Mouse (Mus musculus) MEL (cell line): ENCODE results near the gene P2rx7. TPM values are rescaled to one million over a fixed set of nuclear protein-coding genes. Genes with fewer than 3 reads are reported as not detected.

Source experiments
- DNase-seq: peaks from one replicate; pipeline ENCODE4 v3.0.0; 2011; ENCODE audit warnings: low read depth, low spot score
- H3K27ac ChIP-seq: 2 replicates; pipeline ENCODE4 v1.5.1; 2012; ENCODE audit warnings: low read depth, mild to moderate bottlenecking, control low read depth, low read length, moderate library complexity; ENCODE audit not compliant: control insufficient read depth
- H3K27me3 ChIP-seq, 2 experiments: fragments of 150-350 bp in 1 of 2; sonication (generic) in 1 of 2; 2 replicates each; pipeline ENCODE4 v1.6.1; 2012; ENCODE audit warnings: low read length in 2 of 2, mild to moderate bottlenecking in 2 of 2, improper control_type of control experiment in 1 of 2, moderate library complexity in 1 of 2; ENCODE audit not compliant: insufficient read depth in 2 of 2, control insufficient read depth in 1 of 2
- H3K36me3 ChIP-seq, 2 experiments: 2 replicates each; pipeline ENCODE4 v1.6.1; 2012 to 2014; ENCODE audit warnings: low read length in 2 of 2, improper control_type of control experiment in 1 of 2, inconsistent platforms in 1 of 2, mild to moderate bottlenecking in 1 of 2; ENCODE audit not compliant: insufficient read depth in 2 of 2, control insufficient read depth in 1 of 2
- H3K4me1 ChIP-seq, 2 experiments: fragments of 150-350 bp in 1 of 2; sonication (generic) in 1 of 2; 2 replicates each; pipeline ENCODE4 v1.6.1; 2012; ENCODE audit warnings: low read length in 2 of 2, improper control_type of control experiment in 1 of 2, mild to moderate bottlenecking in 1 of 2; ENCODE audit not compliant: insufficient read depth in 2 of 2, control insufficient read depth in 1 of 2
- H3K4me3 ChIP-seq, 2 experiments: fragments of 150-350 bp in 1 of 2; sonication (generic) in 1 of 2; 2 replicates each; pipeline ENCODE4 v1.5.1; 2012; ENCODE audit warnings: low read depth in 2 of 2, low read length in 2 of 2, mild to moderate bottlenecking in 2 of 2, moderate library complexity in 2 of 2, control low read depth in 1 of 2, improper control_type of control experiment in 1 of 2; ENCODE audit not compliant: control insufficient read depth in 1 of 2, insufficient read depth in 1 of 2
- H3K79me2 ChIP-seq: 2 replicates; pipeline ENCODE4 v1.6.1; 2012; ENCODE audit warnings: mild to moderate bottlenecking, low read length, moderate library complexity; ENCODE audit not compliant: control insufficient read depth, poor library complexity, insufficient read depth
- H3K9ac ChIP-seq: 2 replicates; pipeline ENCODE4 v1.6.1; 2012; ENCODE audit warnings: low read depth, mild to moderate bottlenecking, control low read depth, low read length, moderate library complexity; ENCODE audit not compliant: control insufficient read depth, poor library complexity, severe bottlenecking
- H3K9me3 ChIP-seq: fragments of 150-350 bp; sonication (generic); replicated peaks from 2 replicates; pipeline ENCODE4 v1.6.1; 2012; ENCODE audit warnings: mild to moderate bottlenecking, low read length, improper control_type of control experiment, moderate library complexity; ENCODE audit not compliant: insufficient read depth
- BHLHE40 ChIP-seq: IDR thresholded peaks from 2 replicates; pipeline ENCODE4 v1.6.1; 2012; ENCODE audit warnings: low read depth, mild to moderate bottlenecking, inconsistent platforms, low read length, improper control_type of control experiment, borderline replicate concordance
- CHD2 ChIP-seq: IDR thresholded peaks from 2 replicates; pipeline ENCODE4 v1.6.1; 2011; ENCODE audit warnings: low read length, improper control_type of control experiment
- CTCF ChIP-seq, 3 experiments: IDR thresholded peaks in 2 of 3; conservative IDR thresholded peaks in 1 of 3; 2 replicates each; pipeline ENCODE4 v1.5.1; 2011 to 2012; ENCODE audit warnings: low read length in 3 of 3, low read depth in 2 of 3, mild to moderate bottlenecking in 2 of 3, improper control_type of control experiment in 1 of 3, inconsistent platforms in 1 of 3, mixed read lengths in 1 of 3, moderate library complexity in 1 of 3; ENCODE audit not compliant: control insufficient read depth in 1 of 3, insufficient read depth in 1 of 3, poor library complexity in 1 of 3, severe bottlenecking in 1 of 3
- E2F4 ChIP-seq: IDR thresholded peaks from 2 replicates; pipeline ENCODE4 v1.6.1; 2011; ENCODE audit warnings: low read depth, low read length, improper control_type of control experiment, borderline replicate concordance
- ELF1 ChIP-seq: IDR thresholded peaks from 2 replicates; pipeline ENCODE4 v1.6.1; 2014; ENCODE audit warnings: low read depth, mild to moderate bottlenecking, inconsistent platforms, low read length, improper control_type of control experiment, moderate library complexity
- GABPA ChIP-seq: IDR thresholded peaks from 2 replicates; pipeline ENCODE4 v1.6.1; 2012; ENCODE audit warnings: low read depth, mild to moderate bottlenecking, inconsistent platforms, low read length, improper control_type of control experiment, moderate library complexity
- JUND ChIP-seq: IDR thresholded peaks from 2 replicates; pipeline ENCODE4 v1.6.1; 2011; ENCODE audit warnings: low read depth, mild to moderate bottlenecking, improper control_type of control experiment, low read length
- MAFK ChIP-seq: IDR thresholded peaks from 2 replicates; pipeline ENCODE4 v1.6.1; 2011; ENCODE audit warnings: low read depth, mild to moderate bottlenecking, low read length, improper control_type of control experiment, borderline replicate concordance
- MXI1 ChIP-seq: IDR thresholded peaks from 2 replicates; pipeline ENCODE4 v1.6.1; 2011; ENCODE audit warnings: mild to moderate bottlenecking, low read depth, low read length, improper control_type of control experiment
- NELFE ChIP-seq: IDR thresholded peaks from 2 replicates; pipeline ENCODE4 v1.6.1; 2011; ENCODE audit warnings: low read depth, low read length, improper control_type of control experiment
- NRF1 ChIP-seq: IDR thresholded peaks from 2 replicates; pipeline ENCODE4 v1.6.1; 2014; ENCODE audit warnings: low read depth, mild to moderate bottlenecking, inconsistent platforms, low read length, improper control_type of control experiment, moderate library complexity; ENCODE audit not compliant: poor library complexity, insufficient read depth, severe bottlenecking
- POLR2A ChIP-seq, 2 experiments: IDR thresholded peaks; 2 replicates each; pipeline ENCODE4 v1.6.1; 2011 to 2012; ENCODE audit warnings: low read length in 2 of 2, mild to moderate bottlenecking in 2 of 2, control low read depth in 1 of 2, improper control_type of control experiment in 1 of 2, low read depth in 1 of 2, moderate library complexity in 1 of 2; ENCODE audit not compliant: control insufficient read depth in 1 of 2, insufficient read depth in 1 of 2, poor library complexity in 1 of 2
- POLR2AphosphoS5 ChIP-seq: IDR thresholded peaks from 2 replicates; pipeline ENCODE4 v1.6.1; 2012; ENCODE audit warnings: low read depth, borderline replicate concordance, mild to moderate bottlenecking, inconsistent platforms, low read length, moderate library complexity, mixed read lengths
- SIN3A ChIP-seq: IDR thresholded peaks from 2 replicates; pipeline ENCODE4 v1.6.1; 2012; ENCODE audit warnings: low read length, improper control_type of control experiment, inconsistent platforms
- TBP ChIP-seq: IDR thresholded peaks from 2 replicates; pipeline ENCODE4 v1.8.0; 2011; ENCODE audit warnings: low read depth, low read length, improper control_type of control experiment
- UBTF ChIP-seq: IDR thresholded peaks from 2 replicates; pipeline ENCODE4 v1.6.1; 2012; ENCODE audit warnings: low read depth, mild to moderate bottlenecking, inconsistent platforms, low read length, improper control_type of control experiment, moderate library complexity, borderline replicate concordance; ENCODE audit not compliant: insufficient read depth
- USF1 ChIP-seq: IDR thresholded peaks from 2 replicates; pipeline ENCODE4 v1.6.1; 2014; ENCODE audit warnings: low read depth, mild to moderate bottlenecking, inconsistent platforms, low read length, improper control_type of control experiment, moderate library complexity
- USF2 ChIP-seq, 2 experiments: IDR thresholded peaks; 2 replicates each; pipeline ENCODE4 v1.6.1; 2011 to 2012; ENCODE audit warnings: improper control_type of control experiment in 2 of 2, low read length in 2 of 2, borderline replicate concordance in 1 of 2, inconsistent platforms in 1 of 2, low read depth in 1 of 2, mild to moderate bottlenecking in 1 of 2; ENCODE audit not compliant: insufficient read depth in 1 of 2
- ZC3H11A ChIP-seq: IDR thresholded peaks from 2 replicates; pipeline ENCODE4 v1.6.1; 2012; ENCODE audit warnings: low read depth, mild to moderate bottlenecking, inconsistent platforms, low read length, improper control_type of control experiment
- ZNF384 ChIP-seq: IDR thresholded peaks from 2 replicates; pipeline ENCODE4 v1.6.1; 2012; ENCODE audit warnings: low read depth, mild to moderate bottlenecking, inconsistent platforms, low read length, improper control_type of control experiment
- polyA plus RNA-seq, 2 experiments: library from polyadenylated mRNA; stranded (reverse) in 1 of 2; unstranded in 1 of 2; fragments of >175 nt in 1 of 2; fragments of >200 nt in 1 of 2; gene quantifications; 2 replicates each; pipeline versions ENCODE4 v1.2.1 to v1.2.4; 2012; ENCODE audit warnings: low replicate concordance in 2 of 2, low read depth in 1 of 2; ENCODE audit not compliant: insufficient read length in 2 of 2, insufficient read depth in 1 of 2, missing spikeins in 1 of 2
- total RNA-seq: library from RNA; depleted of rRNA; stranded (reverse); fragments of 300-350 nt; gene quantifications from 2 replicates; pipeline ENCODE4 v1.2.3, GENCODE M21; 2012

Gene P2rx7
- total and polyA plus RNA-seq, 3 experiments, result 29.3 to 254 (median 40.8) TPM

DNA sequence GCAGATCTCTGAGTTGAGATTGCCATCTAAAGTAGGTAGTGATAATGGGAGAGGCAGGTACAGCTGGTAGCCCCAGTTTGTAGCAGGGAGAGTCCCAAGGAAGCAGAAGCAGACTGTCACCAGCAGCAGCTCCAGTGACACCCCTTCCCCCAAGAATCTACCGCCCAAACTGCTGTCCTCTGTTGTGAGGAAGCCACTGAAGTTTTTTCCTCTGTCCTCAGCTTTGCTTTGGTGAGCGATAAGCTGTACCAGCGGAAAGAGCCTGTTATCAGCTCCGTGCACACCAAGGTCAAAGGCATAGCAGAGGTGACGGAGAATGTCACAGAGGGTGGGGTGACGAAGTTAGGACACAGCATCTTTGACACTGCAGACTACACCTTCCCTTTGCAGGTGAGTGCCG, 8.8 kb downstream of the P2rx7 start (continued):
- TF ChIP-seq SIN3A (peak; percentile 93), ZNF384 (peak; percentile 87), POLR2AphosphoS5 (no peak), USF1 (peak; percentile 40; the same call in 1 of the 2 replicates), CHD2 (peak; percentile 64), MAFK (0 out of 2 replicates have a peak, but pooled peaks have one; percentile 18), E2F4 (no peak), NELFE (no peak), UBTF (no peak), CTCF (IDR thresholded peaks at IDR 0.05 in 2 of 3, conservative IDR thresholded peaks at IDR 0.05 in 1 of 3; ENCODE audit: control insufficient read depth in 1 of 3, insufficient read depth in 1 of 3, low read depth in 2 of 3, low read length in 3 of 3, poor library complexity in 1 of 3, severe bottlenecking in 1 of 3) (no peak), GABPA (no peak), USF2 (IDR thresholded peaks at IDR 0.05; ENCODE audit: borderline replicate concordance in 1 of 2, insufficient read depth in 1 of 2, low read depth in 1 of 2, low read length in 2 of 2) (no peak), NRF1 (no peak), ZC3H11A (0 out of 2 replicates have a peak, but pooled peaks have one; percentile 15), MXI1 (0 out of 2 replicates have a peak, but pooled peaks have one; percentile 30), ELF1 (no peak)

DNA sequence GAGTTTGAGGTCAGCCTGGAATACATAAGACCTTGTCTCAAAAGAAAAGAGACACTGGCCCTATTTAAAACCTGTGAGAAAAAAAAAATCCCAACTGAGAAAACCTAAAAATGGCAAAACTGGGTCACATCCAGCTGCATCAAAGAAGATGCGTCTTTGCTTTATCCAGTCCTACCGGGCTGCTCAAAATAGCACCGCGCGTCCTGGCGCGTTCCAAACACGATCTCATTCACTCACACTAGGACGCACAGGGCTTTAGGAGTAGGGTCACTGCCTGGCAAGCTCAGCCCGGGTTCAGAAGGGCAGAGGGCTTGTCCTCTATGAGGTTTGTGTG, 9.4 kb downstream of the P2rx7 start:
- Histone ChIP-seq H3K27me3 (no peaks in the 10 kb centered on the region), H3K9ac (peak overlapping the region; percentile 12; the same call in 1 of the 2 replicates), H3K4me3 (no peak overlapping the region), H3K4me1 (peaks cover 20 to 44% of the 10 kb centered on the region in 2 experiments), H3K36me3 (peaks cover 0 to 40% of the 10 kb centered on the region in 2 experiments; a peak in 3 of 4 replicates), H3K9me3 (no peaks in the 10 kb centered on the region), H3K79me2 (peaks cover 24% of the 10 kb centered on the region), H3K27ac (peak overlapping the region; percentile 37)
- no peak for DNase-seq
- TF ChIP-seq JUND (no peak), POLR2A (IDR thresholded peaks at IDR 0.05; ENCODE audit: control insufficient read depth in 1 of 2, insufficient read depth in 1 of 2, low read depth in 1 of 2, low read length in 2 of 2, poor library complexity in 1 of 2) (no peak), TBP (no peak), POLR2AphosphoS5 (no peak), ZC3H11A (no peak), E2F4 (no peak), USF2 (IDR thresholded peaks at IDR 0.05; ENCODE audit: borderline replicate concordance in 1 of 2, insufficient read depth in 1 of 2, low read depth in 1 of 2, low read length in 2 of 2) (no peak), BHLHE40 (no peak), ELF1 (no peak)
